Mouse (Mus musculus) lung, postnatal 0 days (tissue): Measurements from ENCODE around the gene Mccc2. TPM values are rescaled to one million over a fixed set of nuclear protein-coding genes. Genes with fewer than 3 reads are reported as not detected.
A peak's percentile ranks its signal among the peaks of the same experiment; 100 is the strongest.

ENCODE experiments used
- ATAC-seq: fragments of 200-750 bp; cut with Nextera tagmentation; 2 replicates; pipeline ENCODE4 v1.8.0; 2017; ENCODE audit warnings: moderate library complexity
- DNase-seq: peaks from one replicate; pipeline ENCODE4 v3.0.0-alpha.2; 2016; ENCODE audit warnings: low spot score
- H3K27ac ChIP-seq: fragments of 300-500 bp; sonication (generic); 2 replicates; pipeline ENCODE4 v1.5.1; 2014; ENCODE audit warnings: antibody characterized with exemption, mild to moderate bottlenecking, low read length, mixed read lengths
- H3K27me3 ChIP-seq: fragments of 300-500 bp; sonication (generic); replicated peaks from 2 replicates; pipeline ENCODE4 v1.6.1; 2014; ENCODE audit warnings: low read length, mixed read lengths; ENCODE audit not compliant: insufficient read depth
- H3K36me3 ChIP-seq: fragments of 300-500 bp; sonication (generic); 2 replicates; pipeline ENCODE4 v1.6.1; 2014; ENCODE audit warnings: low read length, mixed read lengths; ENCODE audit not compliant: insufficient read depth
- H3K4me1 ChIP-seq: fragments of 300-500 bp; sonication (generic); 2 replicates; pipeline ENCODE4 v1.6.1; 2014; ENCODE audit warnings: antibody characterized with exemption, low read depth, low read length, mixed read lengths; ENCODE audit not compliant: insufficient read depth
- H3K4me2 ChIP-seq: fragments of 300-500 bp; sonication (generic); replicated peaks from 2 replicates; pipeline ENCODE4 v1.6.1; 2014; ENCODE audit warnings: low read depth, mild to moderate bottlenecking, low read length, moderate library complexity, mixed read lengths
- H3K4me3 ChIP-seq: fragments of 300-500 bp; sonication (generic); 2 replicates; pipeline ENCODE4 v1.5.1; 2014; ENCODE audit warnings: low read depth, low read length
- H3K9ac ChIP-seq: fragments of 300-500 bp; sonication (generic); replicated peaks from 2 replicates; pipeline ENCODE4 v1.6.1; 2014; ENCODE audit warnings: low read depth, mild to moderate bottlenecking
- H3K9me3 ChIP-seq: fragments of 300-500 bp; sonication (generic); 2 replicates; pipeline ENCODE4 v1.6.1; 2016; ENCODE audit warnings: low read length, mixed read lengths
- CTCF ChIP-seq: IDR thresholded peaks from 2 replicates; pipeline ENCODE4 v1.5.1; 2016; ENCODE audit warnings: antibody characterized with exemption, mild to moderate bottlenecking
- EP300 ChIP-seq: IDR thresholded peaks from 2 replicates; pipeline ENCODE4 v1.6.1; 2016; ENCODE audit warnings: antibody characterized with exemption, mild to moderate bottlenecking, control low read depth
- WGBS: fragments of 180-500 bp; shearing (Covaris S2); extraction: QIAGEN DNeasy Blood & Tissue Kit; methylation state at CpG from one replicate; pipeline ENCODE4 v1.1.7; 2014; 5-methylcytosine and 5-hydroxymethylcytosine counted together
- polyA plus RNA-seq: library from polyadenylated mRNA; unstranded; fragments of >200 nt; fragmentation: Nextera tagmentation; extraction: Ambion mirVana; gene quantifications from 2 replicates; pipeline ENCODE4 v1.2.1, GENCODE M21; 2015

Gene Mccc2
- polyA plus RNA-seq, 1 experiment from 2014 or later = 23.2 TPM

DNA sequence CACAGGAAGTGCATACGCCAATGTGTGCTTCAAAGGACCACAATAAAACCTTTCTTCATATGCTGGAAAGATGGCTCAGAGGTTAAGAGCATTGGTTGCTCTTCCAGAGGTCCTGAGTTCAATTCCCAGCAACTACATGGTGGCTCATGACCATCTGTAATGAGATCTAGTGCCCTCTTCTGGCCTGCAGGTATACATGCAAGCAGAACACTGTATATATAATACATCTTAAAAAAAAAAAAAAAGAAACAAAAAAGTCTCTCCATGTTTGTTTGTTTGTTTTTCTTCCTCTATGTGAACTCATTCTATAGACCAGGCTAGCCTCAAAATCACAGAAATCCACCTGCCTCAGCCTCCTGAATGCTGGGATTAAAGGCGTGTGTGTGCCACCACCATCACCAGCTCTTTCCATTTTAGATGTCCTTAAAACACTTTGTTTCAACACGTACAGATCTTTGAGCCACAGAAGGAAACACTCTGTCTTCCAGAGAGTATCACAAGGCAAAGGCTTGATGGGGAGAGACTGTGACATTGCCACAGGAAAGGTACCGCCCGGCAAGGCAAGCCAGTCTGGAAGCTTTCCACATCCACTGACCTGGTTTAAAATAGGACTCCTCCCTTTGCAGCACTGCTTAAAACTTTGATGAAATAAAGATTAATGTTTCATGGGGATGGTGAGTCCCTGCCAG lies 60.4 kb downstream of the Mccc2 start:
- no peaks in the 10 kb centered on the region for H3K9me3 ChIP-seq
- peaks cover 7% of the 10 kb centered on the region; the same call in 1 of the 2 replicates for H3K36me3 ChIP-seq
- H3K4me3 ChIP-seq = no peak overlapping the region
- no peaks in the 10 kb centered on the region for H3K4me1 ChIP-seq
- DNase-seq (no peak), ATAC-seq (no peak)
- no peak overlapping the region for H3K27ac ChIP-seq
- no peaks in the 10 kb centered on the region for H3K27me3 ChIP-seq
- no peak for TF ChIP-seq CTCF
- no peak for TF ChIP-seq EP300
- H3K9ac ChIP-seq = no peak overlapping the region
- 95% methylated on average over 5 of the region's 5 CpGs for WGBS
- no peak overlapping the region for H3K4me2 ChIP-seq

- Histone ChIP-seq H3K4me1 (no peaks in the 10 kb centered on the region), H3K4me2 (no peak overlapping the region), H3K4me3 (no peak overlapping the region), H3K27me3 (no peaks in the 10 kb centered on the region), H3K27ac (no peak overlapping the region), H3K36me3 (peaks cover 4% of the 10 kb centered on the region; the same call in 1 of the 2 replicates), H3K9ac (no peak overlapping the region), H3K9me3 (no peaks in the 10 kb centered on the region)
- WGBS = 63% methylated on average over 4 of the region's 4 CpGs
- DNase-seq = no peak
- TF ChIP-seq CTCF = no peak
- TF ChIP-seq EP300 = no peak
- ATAC-seq = no peak
Measured at GRCm38 (mm10) chr13:99947417-99947816, 68.0 kb downstream of the Mccc2 start.

- DNase-seq (no peak), ATAC-seq (no peak)
- no peaks in the 10 kb centered on the region for H3K9me3 ChIP-seq
- WGBS = 98% methylated on average over 2 of the region's 2 CpGs
- H3K4me3 ChIP-seq = no peak overlapping the region
- H3K36me3 ChIP-seq = no peaks in the 10 kb centered on the region
- no peak overlapping the region for H3K27ac ChIP-seq
- H3K9ac ChIP-seq = no peak overlapping the region
- TF ChIP-seq EP300 = no peak
- peak; percentile 17 for TF ChIP-seq CTCF
- H3K4me1 ChIP-seq = no peaks in the 10 kb centered on the region
- no peak overlapping the region for H3K4me2 ChIP-seq
- H3K27me3 ChIP-seq = no peaks in the 10 kb centered on the region
Measured at GRCm38 (mm10) chr13:99943525-99943924, 71.9 kb downstream of the Mccc2 start.

- Histone ChIP-seq H3K9ac (no peak overlapping the region), H3K36me3 (no peaks in the 10 kb centered on the region), H3K4me2 (no peak overlapping the region), H3K9me3 (no peaks in the 10 kb centered on the region), H3K4me1 (no peaks in the 10 kb centered on the region), H3K27me3 (no peaks in the 10 kb centered on the region), H3K4me3 (no peak overlapping the region), H3K27ac (no peak overlapping the region)
- ATAC-seq = no peak
- TF ChIP-seq CTCF = no peak
- TF ChIP-seq EP300 = no peak
- no peak for DNase-seq
- 16% methylated on average over 2 of the region's 2 CpGs for WGBS
Measured at GRCm38 (mm10) chr13:99940601-99941000, 74.8 kb downstream of the Mccc2 start.

- TF ChIP-seq CTCF (no peak), EP300 (no peak)
- H3K4me3 ChIP-seq = no peak overlapping the region
- H3K27me3 ChIP-seq = no peaks in the 10 kb centered on the region
- no peaks in the 10 kb centered on the region for H3K9me3 ChIP-seq
- no peak overlapping the region for H3K9ac ChIP-seq
- WGBS = 59% methylated on average over 8 of the region's 8 CpGs
- H3K4me1 ChIP-seq = no peaks in the 10 kb centered on the region
- DNase-seq (no peak), ATAC-seq (no peak)
- H3K27ac ChIP-seq = no peak overlapping the region
- H3K36me3 ChIP-seq = no peaks in the 10 kb centered on the region
- no peak overlapping the region for H3K4me2 ChIP-seq
Measured at GRCm38 (mm10) chr13:99939320-99939671, 76.1 kb downstream of the Mccc2 start.

- H3K27ac ChIP-seq = no peak overlapping the region
- no peaks in the 10 kb centered on the region for H3K36me3 ChIP-seq
- no peak overlapping the region for H3K9ac ChIP-seq
- ATAC-seq = no peak
- H3K4me3 ChIP-seq = no peak overlapping the region
- H3K9me3 ChIP-seq = no peaks in the 10 kb centered on the region
- no peaks in the 10 kb centered on the region for H3K27me3 ChIP-seq
- no peak for TF ChIP-seq EP300
- TF ChIP-seq CTCF = no peak
- no peaks in the 10 kb centered on the region for H3K4me1 ChIP-seq
- DNase-seq = no peak
- H3K4me2 ChIP-seq = no peak overlapping the region
- WGBS = 67% methylated on average over 10 of the region's 10 CpGs
Measured at GRCm38 (mm10) chr13:99938606-99939319, 76.7 kb downstream of the Mccc2 start.
